Mouse (Mus musculus) cerebellum, adult 2 months (tissue): Measurements from ENCODE around the gene Adamts18. TPM values are rescaled to one million over a fixed set of nuclear protein-coding genes. Genes with fewer than 3 reads are reported as not detected.

Source experiments
- DNase-seq, 2 experiments: peaks; one replicate each; pipeline ENCODE4 v3.0.0; 2021
- H3K27ac ChIP-seq: fragments of 200-500 bp; 2 replicates; pipeline ENCODE4 v1.5.1; 2012; ENCODE audit warnings: low read length, control low read depth, inconsistent platforms; ENCODE audit not compliant: insufficient read depth
- H3K27me3 ChIP-seq: fragments of 200-500 bp; 2 replicates; pipeline ENCODE4 v1.6.1; 2012; ENCODE audit warnings: inconsistent platforms, mild to moderate bottlenecking, low read length, moderate library complexity; ENCODE audit not compliant: control insufficient read depth, insufficient read depth
- H3K4me1 ChIP-seq: fragments of 200-500 bp; 2 replicates; pipeline ENCODE4 v1.6.1; 2011; ENCODE audit warnings: low read length; ENCODE audit not compliant: control insufficient read depth, insufficient read depth
- H3K4me3 ChIP-seq: fragments of 200-500 bp; replicated peaks from 2 replicates; pipeline ENCODE3; 2011; ENCODE audit warnings: mild to moderate bottlenecking, low read depth, low read length, control low read depth; ENCODE audit not compliant: insufficient read depth
- CTCF ChIP-seq: fragments of 200-500 bp; IDR thresholded peaks from 2 replicates; pipeline ENCODE4 v1.5.1; 2011; ENCODE audit warnings: low read depth, mild to moderate bottlenecking, control low read depth, low read length, moderate library complexity, borderline replicate concordance; ENCODE audit not compliant: insufficient read depth
- POLR2A ChIP-seq: fragments of 200-500 bp; IDR thresholded peaks from 2 replicates; pipeline ENCODE4 v1.6.1; 2011; ENCODE audit warnings: low read length, control low read depth, borderline replicate concordance; ENCODE audit not compliant: insufficient read depth
- WGBS: fragments of 180-500 bp; shearing (Covaris S2); methylation state at CpG from one replicate; pipeline ENCODE4 v1.1.7; 2018; 5-methylcytosine and 5-hydroxymethylcytosine counted together
- polyA plus RNA-seq: library from polyadenylated mRNA; depleted of rRNA; stranded (reverse); fragments of >200 nt; gene quantifications from 2 replicates; pipeline ENCODE4 v1.2.3, GENCODE M21; 2012

The Adamts18 gene
- polyA plus RNA-seq, 1 experiment = 9.6 TPM

GRCm38 (mm10) chr8:113763592-113764355, 84.8 kb downstream of the Adamts18 start:
- no peak overlapping the region for H3K27ac ChIP-seq
- no peaks in the 10 kb centered on the region for H3K27me3 ChIP-seq
- DNase-seq = no peak
- H3K4me1 ChIP-seq = no peaks in the 10 kb centered on the region
- no peak for TF ChIP-seq CTCF
- H3K4me3 ChIP-seq = no peak overlapping the region
- 73% methylated on average over 10 of the region's 10 CpGs for WGBS

- Histone ChIP-seq H3K27ac (no peak overlapping the region), H3K4me3 (no peak overlapping the region), H3K27me3 (no peaks in the 10 kb centered on the region), H3K4me1 (no peaks in the 10 kb centered on the region)
- TF ChIP-seq POLR2A (no peak), CTCF (no peak)
- WGBS = 85% methylated on average over 6 of the region's 6 CpGs
- no peak for DNase-seq
These were observed 86.4 kb downstream of the Adamts18 start for GRCm38 (mm10) chr8:113762101-113762500.

GRCm38 (mm10) chr8:113755866-113756265, 92.7 kb downstream of the Adamts18 start:
- DNase-seq = no peak
- Histone ChIP-seq H3K27ac (no peak overlapping the region), H3K27me3 (no peaks in the 10 kb centered on the region), H3K4me1 (no peaks in the 10 kb centered on the region), H3K4me3 (no peak overlapping the region)
- WGBS = 59% methylated on average over 5 of the region's 5 CpGs
- TF ChIP-seq CTCF (no peak), POLR2A (no peak)

GRCm38 (mm10) chr8:113753153-113753552, 95.4 kb downstream of the Adamts18 start:
- TF ChIP-seq POLR2A (no peak), CTCF (no peak)
- no peaks in the 10 kb centered on the region for H3K27me3 ChIP-seq
- no peak overlapping the region for H3K27ac ChIP-seq
- H3K4me3 ChIP-seq = no peak overlapping the region
- no peaks in the 10 kb centered on the region for H3K4me1 ChIP-seq
- DNase-seq = no peak
- 93% methylated on average over 2 of the region's 2 CpGs for WGBS

- 91% methylated on average over 3 of the region's 3 CpGs for WGBS
- no peak for DNase-seq
- Histone ChIP-seq H3K4me1 (no peaks in the 10 kb centered on the region), H3K27me3 (no peaks in the 10 kb centered on the region), H3K27ac (no peak overlapping the region), H3K4me3 (no peak overlapping the region)
- TF ChIP-seq POLR2A (no peak), CTCF (no peak)
These were observed 96.2 kb downstream of the Adamts18 start for GRCm38 (mm10) chr8:113752349-113752748.

GRCm38 (mm10) chr8:113735496-113736060, 113.0 kb downstream of the Adamts18 start:
- no peak for DNase-seq
- Histone ChIP-seq H3K27me3 (no peaks in the 10 kb centered on the region), H3K27ac (no peak overlapping the region), H3K4me3 (no peak overlapping the region), H3K4me1 (no peaks in the 10 kb centered on the region)
- no peak for TF ChIP-seq POLR2A
- no peak for TF ChIP-seq CTCF
- WGBS = 80% methylated on average over 9 of the region's 9 CpGs

GRCm38 (mm10) chr8:113725331-113725730, 123.2 kb downstream of the Adamts18 start:
- Histone ChIP-seq H3K27me3 (no peaks in the 10 kb centered on the region), H3K4me1 (no peaks in the 10 kb centered on the region), H3K4me3 (no peak overlapping the region), H3K27ac (no peak overlapping the region)
- TF ChIP-seq CTCF = no peak
- TF ChIP-seq POLR2A = no peak
- no peak for DNase-seq
- 56% methylated on average over 8 of the region's 8 CpGs for WGBS

GRCm38 (mm10) chr8:113723873-113724538, 124.5 kb downstream of the Adamts18 start:
- Histone ChIP-seq H3K27ac (no peak overlapping the region), H3K27me3 (no peaks in the 10 kb centered on the region), H3K4me3 (no peak overlapping the region), H3K4me1 (no peaks in the 10 kb centered on the region)
- 51% methylated on average over 5 of the region's 5 CpGs for WGBS
- TF ChIP-seq CTCF (no peak), POLR2A (no peak)
- no peak for DNase-seq
